17 mouse cellular contexts compared by ENCODE assay signal in genomic region chr11:119640491-119640890, GRCm38 (mm10). TPM values are rescaled to one million over a fixed set of nuclear protein-coding genes. Genes with fewer than 3 reads are reported as not detected.
DNase-seq lines count a peak whose midpoint lies in the region; ATAC-seq lines count a peak whose summit lies in the region.
"Had no signal": no experiment of that assay in that cellular context is flagged by ENCODE, and none has a peak within 500 bp of the region (broad histone marks: within the 10 kb centered on the region; RNA-seq: fewer than 3 reads in every experiment).

No protein-coding gene starts in this region.

- no peak for ATAC-seq in hindbrain, embryonic 12.5 days (ENCODE audit: low FRiP score)
- peak; percentile 74 for ATAC-seq in lung, embryonic 16.5 days (ENCODE audit: low read depth)
- no peak for ATAC-seq in hindbrain, embryonic 16.5 days
- ATAC-seq: forebrain, embryonic 16.5 days; midbrain, embryonic 13.5 days had no signal

- no peak overlapping the region for H3K4me3 ChIP-seq in hindbrain, embryonic 10.5 days
- H3K4me3 ChIP-seq in hindbrain, embryonic 12.5 days, result no peak overlapping the region
- H3K4me3 ChIP-seq in lung, embryonic 16.5 days (ENCODE audit: low read length), result no peak overlapping the region
- H3K4me3 ChIP-seq in hindbrain, embryonic 16.5 days (ENCODE audit: low read length), result no peak overlapping the region
- H3K4me3 ChIP-seq: embryonic facial prominence, embryonic 15.5 days; limb, embryonic 12.5 days; midbrain, embryonic 13.5 days; myocyte had no signal

- no peaks in the 10 kb centered on the region for H3K27me3 ChIP-seq in hindbrain, embryonic 10.5 days (ENCODE audit: insufficient read depth, poor library complexity, severe bottlenecking)
- H3K27me3 ChIP-seq in hindbrain, embryonic 12.5 days, result no peaks in the 10 kb centered on the region
- no peaks in the 10 kb centered on the region for H3K27me3 ChIP-seq in lung, embryonic 16.5 days (ENCODE audit: control insufficient read depth, insufficient read depth, low read depth, low read length)
- H3K27me3 ChIP-seq in hindbrain, embryonic 16.5 days (replicated peaks; ENCODE audit: control insufficient read depth, insufficient read depth, low read length), result no peaks in the 10 kb centered on the region
- H3K27me3 ChIP-seq: embryonic facial prominence, embryonic 15.5 days; limb, embryonic 12.5 days; midbrain, embryonic 13.5 days had no signal

- peaks cover 53% of the 10 kb centered on the region for H3K4me1 ChIP-seq in hindbrain, embryonic 10.5 days (replicated peaks)
- peaks cover 34% of the 10 kb centered on the region for H3K4me1 ChIP-seq in hindbrain, embryonic 12.5 days
- H3K4me1 ChIP-seq in lung, embryonic 16.5 days (replicated peaks; ENCODE audit: control insufficient read depth, insufficient read depth, low read length), result peaks cover 10% of the 10 kb centered on the region
- H3K4me1 ChIP-seq in hindbrain, embryonic 16.5 days (ENCODE audit: control insufficient read depth, insufficient read depth, low read depth, low read length), result peaks cover 7% of the 10 kb centered on the region

- WGBS in hindbrain, embryonic 10.5 days, result 77% methylated on average over 9 of the region's 9 CpGs
- WGBS in hindbrain, embryonic 12.5 days, result 64% methylated on average over 9 of the region's 9 CpGs
- WGBS in lung, embryonic 16.5 days, result 41% methylated on average over 9 of the region's 9 CpGs
- 50% methylated on average over 9 of the region's 9 CpGs for WGBS in hindbrain, embryonic 16.5 days

- H3K9me3 ChIP-seq in hindbrain, embryonic 10.5 days, result no peaks in the 10 kb centered on the region
- H3K9me3 ChIP-seq in hindbrain, embryonic 12.5 days (replicated peaks), result no peaks in the 10 kb centered on the region
- no peaks in the 10 kb centered on the region for H3K9me3 ChIP-seq in lung, embryonic 16.5 days (ENCODE audit: control insufficient read depth, low read length)
- H3K9me3 ChIP-seq in hindbrain, embryonic 16.5 days (ENCODE audit: control insufficient read depth, low read length), result no peaks in the 10 kb centered on the region
- H3K9me3 ChIP-seq: embryonic facial prominence, embryonic 15.5 days; limb, embryonic 12.5 days; midbrain, embryonic 13.5 days had no signal

- peak; percentile 10 for DNase-seq in hindbrain, embryonic 10.5 days (ENCODE audit: low spot score)
- DNase-seq in lung, postnatal 25 days (ENCODE audit: low spot score), result no peak
- peak; percentile 42 for DNase-seq in brain, adult 2 months (ENCODE audit: low read depth, low spot score)
- no peak for DNase-seq in spleen, adult 12 weeks (ENCODE audit: low spot score)
- DNase-seq: cerebellum, adult 9-11 months; gastrocnemius, postnatal 25 days; kidney, adult 11 months; thymus, postnatal 25 days had no signal

- H3K27ac ChIP-seq in hindbrain, embryonic 10.5 days, result no peak overlapping the region
- H3K27ac ChIP-seq in hindbrain, embryonic 12.5 days, result no peak overlapping the region
- H3K27ac ChIP-seq in lung, embryonic 16.5 days (ENCODE audit: low read length), result no peak overlapping the region
- peak overlapping the region; percentile 26; the same call in 1 of the 2 replicates for H3K27ac ChIP-seq in hindbrain, embryonic 16.5 days (ENCODE audit: low read depth, low read length)
- H3K27ac ChIP-seq: embryonic facial prominence, embryonic 15.5 days; limb, embryonic 12.5 days; liver, embryonic 14.5 days; midbrain, embryonic 13.5 days had no signal

- H3K36me3 ChIP-seq in hindbrain, embryonic 10.5 days, result 0 out of 2 replicates have a peak, but pooled peaks cover 5% of the 10 kb centered on the region
- H3K36me3 ChIP-seq in hindbrain, embryonic 12.5 days, result no peaks in the 10 kb centered on the region
- no peaks in the 10 kb centered on the region for H3K36me3 ChIP-seq in lung, embryonic 16.5 days (ENCODE audit: control insufficient read depth, insufficient read depth, low read length)
- no peaks in the 10 kb centered on the region for H3K36me3 ChIP-seq in hindbrain, embryonic 16.5 days (ENCODE audit: control insufficient read depth, insufficient read depth, low read length)
- H3K36me3 ChIP-seq: embryonic facial prominence, embryonic 15.5 days; limb, embryonic 12.5 days; midbrain, embryonic 13.5 days had no signal

- H3K4me2 ChIP-seq in hindbrain, embryonic 12.5 days (replicated peaks), result no peak overlapping the region
- H3K4me2 ChIP-seq in lung, embryonic 16.5 days (ENCODE audit: low read depth, low read length), result no peak overlapping the region
- H3K4me2 ChIP-seq in hindbrain, embryonic 16.5 days (ENCODE audit: low read length), result no peak overlapping the region
- H3K4me2 ChIP-seq: embryonic facial prominence, embryonic 15.5 days; limb, embryonic 12.5 days; midbrain, embryonic 13.5 days had no signal

- H3K9ac ChIP-seq in hindbrain, embryonic 12.5 days, result no peak overlapping the region
- no peak overlapping the region for H3K9ac ChIP-seq in lung, embryonic 16.5 days (ENCODE audit: low read length)
- no peak overlapping the region for H3K9ac ChIP-seq in hindbrain, embryonic 16.5 days (ENCODE audit: low read depth, low read length)
- H3K9ac ChIP-seq: embryonic facial prominence, embryonic 15.5 days; limb, embryonic 12.5 days; liver, embryonic 14.5 days; midbrain, embryonic 13.5 days had no signal

RNA-seq across cellular contexts. Expression of gene Rptor, which starts 37.8 kb away (rescaled TPM):
- 11.8 and 12.4 TPM in 2 replicates for polyA plus RNA-seq in hindbrain, embryonic 10.5 days (2016; fragmentation: Nextera tagmentation; extraction: Ambion mirVana)
- 17.4 and 18.3 TPM in 2 replicates for polyA plus RNA-seq in hindbrain, embryonic 12.5 days (2016; fragmentation: Nextera tagmentation; extraction: Ambion mirVana)
- polyA plus RNA-seq in lung, embryonic 16.5 days (2015; fragmentation: Nextera tagmentation; extraction: Ambion mirVana), result 7.1 TPM in 2 replicates
- polyA plus RNA-seq in hindbrain, embryonic 16.5 days (2015; fragmentation: Nextera tagmentation; extraction: Ambion mirVana), result 8.5 and 10.1 TPM in 2 replicates

Comparison
In these comparisons a context has a peak if more than half of its experiments do, and no peak if none do; other contexts are left out.
1. DNase-seq: peak in hindbrain, embryonic 10.5 days (single experiment) and brain, adult 2 months (single experiment); none in lung, postnatal 25 days (single experiment) and spleen, adult 12 weeks (single experiment).